Mouse (Mus musculus) midbrain, embryonic 16.5 days (tissue): ENCODE measurements around the gene D630036H23Rik. TPM values are rescaled to one million over a fixed set of nuclear protein-coding genes. Genes with fewer than 3 reads are reported as not detected.

Source experiments
- ATAC-seq: fragments of 200-750 bp; cut with Nextera tagmentation; 2 replicates; pipeline ENCODE4 v1.8.0; 2017; ENCODE audit warnings: moderate TSS enrichment
- H3K27ac ChIP-seq: fragments of 300-500 bp; sonication (generic); 2 replicates; pipeline ENCODE4 v1.5.1; 2014; ENCODE audit warnings: mild to moderate bottlenecking, low read length, mixed read lengths
- H3K27me3 ChIP-seq: fragments of 300-500 bp; sonication (generic); 2 replicates; pipeline ENCODE4 v1.6.1; 2014; ENCODE audit warnings: low read depth, low read length, mixed read lengths; ENCODE audit not compliant: control insufficient read depth, insufficient read depth
- H3K36me3 ChIP-seq: fragments of 300-500 bp; sonication (generic); 2 replicates; pipeline ENCODE4 v1.6.1; 2014; ENCODE audit warnings: mild to moderate bottlenecking, low read length, moderate library complexity, mixed read lengths; ENCODE audit not compliant: control insufficient read depth, insufficient read depth
- H3K4me1 ChIP-seq: fragments of 300-500 bp; sonication (generic); 2 replicates; pipeline ENCODE4 v1.6.1; 2014; ENCODE audit warnings: mild to moderate bottlenecking, low read length, mixed read lengths; ENCODE audit not compliant: control insufficient read depth, insufficient read depth
- H3K4me2 ChIP-seq: fragments of 300-500 bp; sonication (generic); 2 replicates; pipeline ENCODE4 v1.6.1; 2014; ENCODE audit warnings: mild to moderate bottlenecking, low read length, mixed read lengths
- H3K4me3 ChIP-seq: fragments of 300-500 bp; sonication (generic); 2 replicates; pipeline ENCODE4 v1.5.1; 2014; ENCODE audit warnings: low read depth, mild to moderate bottlenecking, low read length, moderate library complexity, mixed read lengths
- H3K9ac ChIP-seq: fragments of 300-500 bp; sonication (generic); 2 replicates; pipeline ENCODE4 v1.6.1; 2014; ENCODE audit warnings: low read depth, low read length, mixed read lengths
- H3K9me3 ChIP-seq: fragments of 300-500 bp; sonication (generic); replicated peaks from 2 replicates; pipeline ENCODE4 v1.6.1; 2014; ENCODE audit warnings: mild to moderate bottlenecking, low read length, mixed read lengths; ENCODE audit not compliant: control insufficient read depth, poor library complexity, severe bottlenecking
- WGBS: fragments of 180-500 bp; shearing (Covaris S2); extraction: QIAGEN DNeasy Blood & Tissue Kit; methylation state at CpG from one replicate; pipeline ENCODE4 v1.1.7; 2014; 5-methylcytosine and 5-hydroxymethylcytosine counted together
- polyA plus RNA-seq: library from polyadenylated mRNA; unstranded; fragments of >200 nt; fragmentation: Nextera tagmentation; extraction: Ambion mirVana; gene quantifications from 2 replicates; pipeline ENCODE4 v1.2.1, GENCODE M21; 2015

The D630036H23Rik gene
- 2.6 and 3.4 TPM in 2 replicates for polyA plus RNA-seq

GRCm38 (mm10) chr12:36381441-36382340 is at the start of gene D630036H23Rik, which contains the start of gene Ispd:
D630036H23Rik (minus strand) TSS chr12:36382181.
Ispd (plus strand) TSS chr12:36381450.
- Histone ChIP-seq H3K9me3 (no peaks in the 10 kb centered on the region), H3K36me3 (no peaks in the 10 kb centered on the region), H3K4me2 (peak within 1 kb of the TSS; percentile 85), H3K4me1 (peaks cover 5% of the 10 kb centered on the region; the same call in 1 of the 2 replicates), H3K27ac (peak within 1 kb of the TSS; percentile 98), H3K9ac (peak within 1 kb of the TSS; percentile 98), H3K4me3 (peak within 1 kb of the TSS; percentile 65), H3K27me3 (no peaks in the 10 kb centered on the region)
- peak; percentile 96 for ATAC-seq
- under 1% methylated on average over 56 of the region's 64 CpGs for WGBS

DNA sequence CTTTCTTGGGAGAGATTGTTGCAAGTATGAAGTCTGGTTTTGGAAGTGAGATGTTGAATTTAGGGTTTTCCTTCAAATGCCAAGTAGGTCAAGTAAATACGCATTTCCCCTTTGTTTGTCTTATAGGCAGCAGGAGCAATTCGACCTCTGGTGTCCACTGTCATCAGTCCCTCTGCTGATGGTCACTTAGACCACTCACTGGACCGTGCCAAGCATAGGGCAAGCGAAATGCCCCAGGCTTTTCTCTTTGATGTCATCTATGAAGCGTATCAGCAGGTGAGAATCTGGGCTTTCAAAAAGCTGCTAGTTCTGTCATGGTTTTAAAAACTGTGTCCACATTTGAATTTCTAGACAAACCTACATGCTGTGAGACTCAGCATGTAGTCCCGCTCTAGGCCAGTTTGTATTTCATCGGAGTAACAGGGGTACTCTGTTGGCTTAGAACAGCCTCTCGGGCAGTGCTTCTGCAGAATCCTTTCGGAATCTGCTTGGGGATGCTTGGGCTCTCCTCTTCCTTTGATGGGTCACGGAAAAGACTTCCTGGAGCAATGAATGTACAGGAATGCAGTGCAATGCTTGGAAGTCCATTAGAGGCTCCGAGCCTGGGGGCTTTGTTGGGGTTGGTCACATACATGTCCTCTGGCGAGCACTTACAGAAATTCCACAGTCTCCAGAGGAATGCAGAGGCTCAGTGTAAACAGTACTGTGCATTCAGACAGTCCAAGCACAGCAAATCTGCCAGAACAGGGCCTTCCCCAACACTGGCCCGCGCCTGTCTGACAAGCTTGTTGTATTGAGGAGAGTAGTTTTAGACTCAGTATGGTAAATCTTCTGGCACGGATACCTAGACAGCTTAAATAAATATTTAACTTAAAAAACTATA is 44.4 kb upstream of the D630036H23Rik start:
- H3K4me2 ChIP-seq, result no peak overlapping the region
- H3K36me3 ChIP-seq, result no peaks in the 10 kb centered on the region
- ATAC-seq, result peak; percentile 51; the same call in 1 of the 2 replicates
- no peaks in the 10 kb centered on the region for H3K9me3 ChIP-seq
- H3K27me3 ChIP-seq, result no peaks in the 10 kb centered on the region
- H3K9ac ChIP-seq, result no peak overlapping the region
- H3K27ac ChIP-seq, result no peak overlapping the region
- H3K4me1 ChIP-seq, result no peaks in the 10 kb centered on the region
- no peak overlapping the region for H3K4me3 ChIP-seq
- 63% methylated on average over 15 of the region's 15 CpGs for WGBS

GRCm38 (mm10) chr12:36425258-36425657 is 43.3 kb upstream of the D630036H23Rik start:
- H3K4me1 ChIP-seq, result no peaks in the 10 kb centered on the region
- no peaks in the 10 kb centered on the region for H3K36me3 ChIP-seq
- no peak overlapping the region for H3K4me3 ChIP-seq
- H3K27ac ChIP-seq, result no peak overlapping the region
- H3K9ac ChIP-seq, result no peak overlapping the region
- H3K27me3 ChIP-seq, result no peaks in the 10 kb centered on the region
- WGBS, result 81% methylated on average over 7 of the region's 7 CpGs
- no peak for ATAC-seq
- H3K9me3 ChIP-seq, result no peaks in the 10 kb centered on the region
- H3K4me2 ChIP-seq, result no peak overlapping the region

DNA sequence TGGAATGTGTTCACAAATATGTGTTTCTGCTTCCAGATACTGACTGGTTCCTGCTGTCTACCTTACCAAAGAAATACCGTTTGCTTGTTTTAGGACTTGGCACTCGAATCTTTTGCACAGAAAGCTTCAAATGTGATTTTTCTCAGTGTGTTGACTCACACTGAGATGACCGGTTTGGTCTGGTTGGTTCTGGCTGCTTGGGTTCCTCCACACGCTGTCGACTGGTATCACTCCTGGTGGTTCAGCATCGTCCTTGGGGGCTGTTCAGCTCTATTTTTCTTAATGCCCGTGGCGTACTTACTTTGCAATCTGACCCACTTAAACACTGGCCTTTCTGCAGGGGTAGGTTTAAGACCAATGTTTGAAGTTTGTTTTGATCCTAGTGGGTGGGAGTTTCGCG is 41.7 kb upstream of the D630036H23Rik start:
- H3K9me3 ChIP-seq, result no peaks in the 10 kb centered on the region
- H3K36me3 ChIP-seq, result no peaks in the 10 kb centered on the region
- H3K4me3 ChIP-seq, result no peak overlapping the region
- ATAC-seq, result no peak
- 66% methylated on average over 10 of the region's 10 CpGs for WGBS
- no peaks in the 10 kb centered on the region for H3K4me1 ChIP-seq
- no peak overlapping the region for H3K27ac ChIP-seq
- H3K27me3 ChIP-seq, result no peaks in the 10 kb centered on the region
- H3K4me2 ChIP-seq, result no peak overlapping the region
- H3K9ac ChIP-seq, result no peak overlapping the region

DNA sequence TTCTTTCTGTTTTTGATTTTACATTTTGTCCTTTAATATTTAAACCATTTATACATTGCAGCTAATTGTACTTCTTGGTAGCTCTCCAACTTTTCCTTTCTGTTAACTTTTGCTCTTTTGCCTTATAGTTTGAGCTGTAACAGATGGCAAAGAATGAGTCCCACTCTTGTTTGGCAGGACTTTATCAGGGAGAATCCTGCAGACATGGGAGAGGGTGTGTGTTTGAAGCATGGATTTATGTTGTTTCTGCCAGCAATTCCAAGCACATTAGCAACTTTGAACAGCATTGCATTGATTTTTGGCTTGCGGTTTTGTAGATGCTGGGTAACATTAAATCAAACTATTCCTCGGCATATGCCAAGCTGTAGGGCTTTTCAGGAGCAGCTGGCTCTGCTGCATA is 13.1 kb upstream of the D630036H23Rik start:
- no peak overlapping the region for H3K9ac ChIP-seq
- 0 out of 2 replicates have a peak, but pooled peaks cover 2% of the 10 kb centered on the region for H3K36me3 ChIP-seq
- H3K27me3 ChIP-seq, result no peaks in the 10 kb centered on the region
- H3K4me2 ChIP-seq, result no peak overlapping the region
- no peaks in the 10 kb centered on the region for H3K4me1 ChIP-seq
- WGBS, result 93% methylated on average over 2 of the region's 2 CpGs
- ATAC-seq, result no peak
- H3K27ac ChIP-seq, result no peak overlapping the region
- H3K4me3 ChIP-seq, result no peak overlapping the region
- H3K9me3 ChIP-seq, result peaks cover 7% of the 10 kb centered on the region; the same call in 1 of the 2 replicates

- Histone ChIP-seq H3K4me1 (no peaks in the 10 kb centered on the region), H3K27ac (no peak overlapping the region), H3K4me2 (no peak overlapping the region), H3K4me3 (no peak overlapping the region), H3K9ac (no peak overlapping the region), H3K27me3 (no peaks in the 10 kb centered on the region), H3K9me3 (0 out of 2 replicates have a peak, but pooled peaks cover 2% of the 10 kb centered on the region), H3K36me3 (no peaks in the 10 kb centered on the region)
- 96% methylated on average over 4 of the region's 4 CpGs for WGBS
- no peak for ATAC-seq
Measured at GRCm38 (mm10) chr12:36386991-36387390, 5.0 kb upstream of the D630036H23Rik start.

DNA sequence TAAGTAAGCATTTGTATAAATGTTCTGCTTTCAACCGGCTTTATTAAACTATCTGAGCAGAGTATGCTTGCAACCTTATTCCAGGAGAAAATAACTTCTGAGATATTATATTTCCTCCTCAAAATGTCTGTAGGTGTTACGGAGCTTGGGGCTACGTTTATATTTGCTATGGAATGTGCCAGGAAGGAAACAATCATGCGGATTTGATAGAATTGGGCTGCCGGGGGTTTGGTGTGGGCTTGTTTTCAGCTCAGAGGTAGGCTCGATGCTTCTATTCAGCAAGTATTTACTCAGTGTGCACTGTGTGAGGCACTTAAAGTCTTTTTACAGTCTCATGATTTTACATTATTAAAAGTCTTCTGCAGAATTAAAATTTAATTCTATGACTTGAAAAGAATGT is 3.4 kb upstream of the D630036H23Rik start:
- H3K36me3 ChIP-seq, result no peaks in the 10 kb centered on the region
- ATAC-seq, result no peak
- no peak overlapping the region for H3K4me3 ChIP-seq
- no peak overlapping the region for H3K4me2 ChIP-seq
- H3K27me3 ChIP-seq, result no peaks in the 10 kb centered on the region
- peaks cover 5% of the 10 kb centered on the region; the same call in 1 of the 2 replicates for H3K4me1 ChIP-seq
- H3K9me3 ChIP-seq, result no peaks in the 10 kb centered on the region
- H3K27ac ChIP-seq, result no peak overlapping the region
- H3K9ac ChIP-seq, result no peak overlapping the region
- 58% methylated on average over 6 of the region's 6 CpGs for WGBS

DNA sequence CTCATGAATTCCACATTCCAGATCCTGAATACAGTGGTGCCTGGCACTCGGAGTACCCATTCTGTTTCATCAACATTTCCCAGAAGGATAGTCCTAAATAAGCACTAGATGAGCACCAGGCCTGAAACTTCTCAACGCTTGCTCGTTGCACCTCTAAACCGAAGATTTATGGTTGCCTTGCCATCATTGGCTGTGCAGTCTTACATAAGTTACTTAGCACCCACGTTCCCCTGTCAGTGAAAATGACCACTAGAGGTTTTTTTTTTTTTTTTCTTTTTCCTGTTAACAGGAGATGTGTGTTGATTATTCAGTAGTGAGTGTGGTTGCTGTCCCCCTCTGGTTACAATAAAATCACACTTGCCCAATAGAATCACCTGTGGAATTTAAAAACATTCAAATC is 1.2 kb downstream of the D630036H23Rik start:
- Histone ChIP-seq H3K4me3 (peak overlapping the region; percentile 65), H3K27me3 (no peaks in the 10 kb centered on the region), H3K36me3 (no peaks in the 10 kb centered on the region), H3K9me3 (no peaks in the 10 kb centered on the region), H3K27ac (peak overlapping the region; percentile 98), H3K4me2 (peak overlapping the region; percentile 85), H3K4me1 (peaks cover 5% of the 10 kb centered on the region; the same call in 1 of the 2 replicates), H3K9ac (no peak overlapping the region; the same call in 1 of the 2 replicates)
- no peak for ATAC-seq
- WGBS, result 64% methylated on average over 5 of the region's 5 CpGs
